Mouse (Mus musculus) brain, embryonic 18.5 days (tissue): Measurements from ENCODE around the gene Plekho2.

ENCODE experiments used
- DNase-seq: peaks from one replicate; pipeline ENCODE4 v3.0.0-alpha.2; 2012; ENCODE audit warnings: low read depth, low spot score

Plekho2 gene

DNA sequence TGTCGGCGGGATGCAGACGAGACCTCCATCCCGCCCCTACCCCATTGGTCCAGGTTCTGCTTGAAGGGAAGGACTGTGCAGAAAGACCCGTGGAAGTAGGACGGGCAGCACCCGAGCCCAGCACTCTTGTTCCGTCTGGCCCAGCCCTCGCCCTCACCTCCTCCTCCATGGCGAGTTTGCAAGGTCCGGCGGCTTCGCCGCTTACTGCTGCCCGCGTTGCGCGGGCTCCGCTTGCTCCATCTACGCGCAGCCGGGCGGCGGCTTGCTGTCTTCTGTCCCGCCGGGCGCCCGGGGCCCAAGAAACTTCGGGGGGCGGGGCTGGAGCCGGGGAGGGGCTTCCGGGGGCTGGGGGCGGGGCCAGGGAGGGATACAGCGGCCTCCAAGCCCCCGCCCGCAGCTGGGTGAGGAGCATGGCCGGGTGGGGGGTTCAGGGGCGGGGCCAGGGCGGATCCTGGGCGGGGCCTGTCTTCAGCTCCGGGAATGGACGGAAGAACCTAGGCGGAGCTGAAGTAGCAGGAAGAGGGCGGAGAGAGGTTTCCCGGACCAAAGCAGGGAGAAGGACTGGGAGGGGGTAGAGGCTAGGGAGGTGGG is at the start of gene Plekho2:
TSS of gene Plekho2 (minus strand) at position 260 of the 591 bp plus-strand sequence.
- peak; percentile 88 for DNase-seq

DNA sequence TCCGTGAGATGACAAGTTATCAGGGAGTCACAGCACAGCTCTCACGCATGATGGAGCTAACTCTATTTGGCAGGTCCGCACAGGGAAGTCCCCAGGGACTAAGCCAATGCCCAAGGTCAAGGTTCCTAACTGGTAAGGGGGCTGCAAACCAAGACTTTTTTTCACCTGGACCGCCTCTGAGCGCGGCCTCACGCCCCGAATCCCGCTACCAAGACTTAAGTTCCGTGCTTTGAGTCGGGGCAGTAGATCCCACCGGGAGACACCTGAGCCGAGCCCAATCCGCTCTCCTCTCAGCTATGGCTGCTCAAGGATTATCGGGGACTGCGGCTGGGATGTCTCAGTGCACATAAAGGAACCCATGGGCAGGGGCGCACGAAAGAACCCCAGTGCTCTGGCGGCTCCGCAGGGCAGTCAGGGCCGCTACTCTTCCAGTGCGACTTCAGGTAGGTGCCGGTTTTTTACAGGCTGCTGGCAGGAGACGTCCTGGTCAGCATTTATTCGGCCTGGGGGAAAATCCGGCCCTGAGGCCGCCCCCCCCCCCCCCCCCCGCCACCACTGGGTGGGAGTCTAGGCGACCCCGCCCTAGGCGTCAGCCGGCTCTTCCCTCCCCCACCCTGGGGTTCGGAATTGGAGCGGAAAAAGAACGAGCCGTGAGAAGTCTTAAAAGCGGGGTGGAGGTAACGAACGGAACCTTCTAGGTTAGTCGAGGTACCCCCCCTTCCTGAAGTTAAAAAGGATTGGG is 49.4 kb upstream of the Plekho2 start, which contains the start of gene Rbpms2:
TSS of gene Rbpms2 (plus strand) at position 624 of the 742 bp plus-strand sequence.
- no peak for DNase-seq

DNA sequence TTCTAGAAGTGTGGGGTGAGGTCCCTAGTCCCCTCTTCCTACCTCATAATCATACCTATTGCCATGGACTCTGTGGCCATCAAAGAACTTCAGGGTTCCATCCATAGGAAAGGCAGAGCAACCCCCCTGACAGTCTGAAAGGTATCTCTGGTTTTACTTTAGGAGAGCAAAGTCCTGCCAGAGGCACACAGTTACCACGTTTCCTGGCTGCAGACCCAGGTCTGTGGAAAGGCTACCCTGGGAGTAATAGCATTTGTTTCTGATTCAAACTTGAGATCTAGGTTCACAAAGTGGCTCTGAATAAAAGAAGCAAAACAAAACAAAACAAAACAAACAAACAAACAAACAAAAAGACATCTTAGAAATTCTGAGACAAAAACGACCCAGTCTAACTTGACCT is 44.4 kb upstream of the Plekho2 start:
- DNase-seq: no peak

DNA sequence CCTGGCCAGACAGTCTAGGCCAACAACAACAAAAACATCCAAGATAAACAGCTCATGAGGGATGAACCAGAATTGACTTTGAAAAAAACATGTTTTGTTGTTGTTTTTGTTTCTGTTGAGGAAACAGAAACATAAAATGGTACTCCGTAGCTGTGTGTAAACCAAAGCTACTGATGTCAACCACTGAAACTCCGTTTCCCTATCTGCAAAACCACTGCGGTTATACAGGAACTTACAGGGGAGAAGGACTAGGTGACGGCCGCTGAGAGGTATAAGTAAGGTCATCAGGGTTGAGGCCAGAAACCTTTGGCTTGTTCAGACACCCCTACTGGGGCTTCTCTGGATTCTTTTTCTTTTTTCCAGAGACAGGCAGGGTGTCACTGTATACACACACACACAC is 43.0 kb upstream of the Plekho2 start:
- no peak for DNase-seq

DNA sequence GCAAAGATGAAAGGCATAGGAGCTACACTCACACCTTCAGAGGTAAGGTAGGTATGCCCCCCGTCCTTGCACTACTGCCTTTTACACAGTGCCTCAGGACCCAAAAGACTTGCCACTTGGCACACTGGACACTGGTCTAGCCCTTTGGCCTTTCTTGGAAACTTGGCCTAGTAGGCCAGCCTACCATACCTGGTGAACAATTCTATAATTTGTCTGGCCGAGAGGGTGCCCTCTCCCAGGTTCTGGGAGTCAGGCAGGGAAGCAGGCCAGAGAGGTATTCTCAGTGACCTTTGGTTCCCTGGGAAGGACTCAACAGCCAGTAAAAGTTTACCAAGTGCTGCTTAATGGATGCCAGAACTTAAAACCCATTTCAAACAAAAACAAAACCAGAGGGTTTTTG is 41.8 kb upstream of the Plekho2 start:
- DNase-seq: no peak

DNA sequence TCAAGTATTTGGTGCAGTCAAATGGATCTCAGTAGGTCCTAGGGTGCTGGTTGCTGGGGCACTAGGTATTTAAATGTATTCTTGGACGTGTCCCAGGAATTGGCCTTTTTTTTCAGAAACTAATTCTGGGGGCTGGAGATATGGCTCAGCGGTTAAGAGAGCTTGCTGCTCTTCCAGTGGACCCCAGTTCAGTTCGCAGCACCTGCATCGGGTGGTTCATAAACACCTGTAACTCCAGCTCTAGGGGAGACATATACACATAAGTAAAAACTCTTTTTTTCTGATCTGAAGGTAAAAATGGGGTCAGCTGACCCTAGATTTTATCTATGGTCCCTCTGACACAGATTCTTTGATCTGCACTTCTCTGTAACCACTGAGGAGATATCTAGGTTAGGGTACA is 41.4 kb upstream of the Plekho2 start:
- DNase-seq: no peak

DNA sequence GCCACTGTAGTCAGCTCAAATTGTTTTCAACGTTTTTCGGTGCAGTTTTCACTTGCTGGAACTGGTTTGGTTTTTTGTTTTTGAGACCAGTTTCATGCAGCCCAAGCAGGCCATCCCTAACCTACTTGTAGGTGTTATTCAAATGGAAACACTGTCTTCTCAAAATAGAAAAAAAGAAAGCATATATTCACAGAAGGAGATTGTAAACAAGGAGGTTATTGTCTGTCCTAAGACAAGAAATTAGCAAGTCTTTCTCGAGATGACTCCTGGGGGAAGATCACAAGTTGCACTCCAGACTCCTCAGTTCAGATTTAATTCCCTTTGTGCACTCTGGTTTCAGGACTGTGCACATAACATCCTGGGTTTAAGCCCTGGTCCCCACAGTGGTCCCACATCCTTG is 39.5 kb upstream of the Plekho2 start:
- DNase-seq: no peak

DNA sequence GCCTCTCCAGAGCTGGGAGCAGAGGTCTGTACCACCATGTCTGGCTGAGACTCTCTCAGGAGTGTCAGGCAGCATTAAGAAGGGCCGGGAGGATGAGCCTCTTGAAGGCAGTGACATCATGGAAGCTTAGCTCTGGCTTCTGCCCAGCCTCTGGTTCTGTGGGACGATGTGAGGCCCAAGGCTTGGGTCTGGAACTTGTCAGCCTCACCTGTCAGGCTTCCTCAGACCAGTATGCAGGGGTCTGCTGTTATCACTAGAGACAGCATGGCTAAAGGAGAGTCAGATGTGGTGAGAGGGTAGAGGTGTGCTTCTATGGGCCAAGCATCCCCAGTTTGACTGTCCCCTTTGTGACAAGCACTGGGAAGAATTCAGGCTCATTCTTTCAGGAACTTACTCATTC is 33.3 kb upstream of the Plekho2 start:
- DNase-seq: no peak

DNA sequence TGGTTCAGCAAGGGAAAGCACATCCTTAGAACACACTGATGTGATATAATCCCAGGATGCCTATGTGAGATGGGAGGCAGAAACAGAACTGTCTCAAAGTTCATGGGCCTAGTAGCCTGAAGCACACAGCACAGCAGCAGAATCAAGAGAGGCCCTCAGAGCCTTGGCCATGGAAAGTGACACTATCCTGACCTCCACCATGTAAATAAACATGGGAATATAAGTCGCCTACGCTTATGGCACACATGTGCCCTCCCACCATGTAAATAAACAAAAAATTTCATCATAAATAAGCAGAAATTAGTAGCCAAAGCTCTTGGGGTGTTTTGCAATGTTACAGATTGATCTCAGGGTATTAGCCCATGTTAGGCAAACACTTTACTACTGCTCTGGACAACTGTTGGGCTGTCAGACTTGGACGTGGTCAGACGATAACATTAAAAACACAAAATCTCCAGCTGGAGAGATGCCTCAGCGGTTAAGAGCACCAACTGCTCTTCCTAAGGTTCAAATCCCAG is 32.2 kb upstream of the Plekho2 start:
- DNase-seq: no peak

DNA sequence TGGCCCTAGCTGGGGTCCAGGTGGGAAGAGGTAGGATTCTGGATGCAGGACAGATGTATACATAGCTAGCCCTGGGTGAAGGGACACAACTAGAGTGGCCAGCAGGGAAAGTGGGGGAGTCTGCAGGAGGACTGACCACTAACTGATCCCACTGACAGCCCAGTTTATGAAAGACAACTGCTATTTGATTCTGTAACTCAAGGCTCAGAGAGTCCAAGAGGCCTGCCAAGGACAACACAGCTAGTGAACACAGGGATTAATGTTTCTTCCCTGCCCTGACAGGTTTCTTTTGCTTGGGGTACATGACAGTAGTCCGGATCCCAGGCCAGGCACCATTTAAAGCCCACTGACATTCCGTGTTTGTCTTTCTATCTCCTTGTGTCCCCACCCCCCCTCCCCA is 27.3 kb upstream of the Plekho2 start:
- no peak for DNase-seq

DNA sequence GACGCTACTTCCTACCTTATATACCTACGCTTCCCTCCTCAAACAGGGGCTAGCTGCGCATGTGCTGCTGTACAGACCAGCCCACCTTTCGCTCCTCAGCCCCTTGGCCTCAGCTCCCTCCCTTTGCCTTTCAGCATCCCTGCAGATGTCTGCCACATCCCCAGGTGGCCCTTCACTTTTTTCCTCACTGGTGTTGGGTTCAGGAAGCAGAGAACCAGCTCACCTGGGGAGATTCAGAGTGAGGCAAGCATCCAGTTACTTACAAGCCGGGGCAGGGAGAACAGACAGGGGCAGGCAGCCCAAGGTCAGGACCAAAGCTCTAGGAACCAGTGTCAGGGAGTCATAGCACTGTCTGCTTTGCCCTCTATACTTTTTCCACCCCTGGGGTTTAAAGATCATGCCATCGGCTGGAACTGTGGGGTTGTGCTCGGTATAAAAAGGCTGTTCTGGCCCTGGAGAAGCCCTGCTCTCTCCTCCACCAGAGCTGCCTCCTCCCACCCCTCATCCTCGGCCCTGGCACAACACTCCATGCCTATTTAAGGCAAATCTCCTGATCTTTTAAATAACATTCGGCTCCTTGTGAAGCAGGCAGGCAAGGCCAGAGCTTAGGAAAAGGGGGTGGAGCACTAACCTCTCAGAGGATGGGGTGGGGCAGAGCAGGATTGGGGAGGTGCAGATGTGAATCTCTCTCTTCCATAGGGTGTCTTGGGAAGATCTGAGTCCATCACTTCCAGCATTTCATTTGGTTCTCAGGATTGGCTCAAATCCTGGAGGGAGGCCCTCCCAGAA is 26.7 kb upstream of the Plekho2 start:
- no peak for DNase-seq

DNA sequence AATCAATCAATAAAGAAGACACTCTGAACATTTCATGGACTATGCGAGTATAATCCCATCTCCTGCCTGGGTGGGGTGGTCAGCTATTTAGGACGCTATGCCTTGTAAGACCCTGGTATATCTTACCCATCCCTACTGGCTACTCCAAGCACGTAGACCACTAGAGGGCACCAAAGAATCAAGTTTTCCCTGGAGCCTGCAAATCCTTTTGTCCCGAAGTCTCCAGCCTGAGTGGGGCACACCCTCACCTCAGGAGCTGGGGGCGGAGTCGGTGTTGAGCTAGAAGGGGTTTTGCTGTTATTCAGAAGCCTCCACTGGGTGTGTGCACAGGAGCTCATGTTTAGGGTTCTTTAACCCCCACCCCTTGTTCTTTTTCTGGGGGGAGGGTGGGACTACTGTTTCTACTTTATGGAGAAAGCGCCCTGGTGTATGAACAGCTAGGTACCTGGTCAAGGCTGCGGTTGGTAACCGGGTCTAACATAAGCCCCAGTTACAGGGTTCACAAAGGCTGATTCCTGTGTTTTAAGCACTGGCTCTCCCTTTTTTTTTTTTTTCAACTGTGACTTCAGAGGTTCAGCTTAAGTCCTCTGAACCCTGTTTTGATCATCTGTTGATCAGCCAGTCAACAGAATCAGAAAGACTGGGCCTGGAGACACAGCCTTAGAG is 25.8 kb upstream of the Plekho2 start:
- DNase-seq: peak; percentile 78

DNA sequence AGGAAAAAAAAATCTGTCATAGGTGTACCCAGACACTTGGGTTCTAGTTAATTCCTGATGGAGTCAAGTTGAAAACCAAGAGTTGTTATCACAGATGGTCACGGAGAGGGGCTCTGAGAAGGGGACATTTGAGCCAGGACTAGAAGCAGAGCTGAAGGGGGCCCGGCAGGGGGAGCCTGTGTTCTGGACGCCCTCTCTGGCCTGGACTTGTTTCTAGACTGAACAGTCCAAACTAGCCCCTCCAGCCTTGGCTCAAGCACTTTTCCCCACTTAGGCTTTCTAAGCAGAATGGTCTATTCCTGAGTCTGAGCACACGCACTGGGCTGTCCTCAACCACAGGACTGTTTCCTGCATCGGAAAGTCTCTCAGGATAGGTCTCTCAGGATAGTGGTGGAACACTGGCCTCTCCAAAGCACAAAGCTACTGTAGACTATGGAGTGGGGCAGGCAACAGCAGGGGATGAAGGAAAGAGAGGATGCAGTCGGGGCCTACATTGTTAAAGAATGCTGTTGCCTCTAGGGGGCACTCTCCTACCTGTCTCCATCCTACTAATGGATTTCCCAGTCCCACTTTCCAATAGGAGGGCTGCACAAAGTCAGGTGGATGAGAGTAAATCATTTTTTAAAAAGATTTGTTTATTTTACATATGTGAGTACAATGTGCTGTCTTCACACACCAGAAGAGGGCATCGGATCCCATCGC is 23.7 kb upstream of the Plekho2 start:
- no peak for DNase-seq

DNA sequence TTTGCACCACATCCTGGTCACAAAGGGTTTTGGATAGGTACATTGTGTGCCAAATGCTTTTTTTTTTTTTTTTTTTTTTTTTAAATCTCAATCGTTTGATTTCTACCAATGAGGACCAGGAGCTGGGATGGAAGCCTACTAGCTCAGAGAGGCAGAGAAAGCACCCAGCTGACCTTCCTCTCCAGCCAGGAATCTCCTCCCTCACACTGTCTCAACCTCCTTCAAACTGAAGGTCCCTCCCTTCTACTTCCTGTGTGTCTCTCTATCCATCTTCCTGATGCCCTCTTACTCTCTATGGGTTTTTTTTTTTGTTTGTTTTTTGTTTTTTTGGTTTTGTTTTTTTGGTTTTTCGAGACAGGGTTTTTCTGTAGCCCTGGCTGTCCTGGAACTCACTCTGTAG is 21.1 kb upstream of the Plekho2 start:
- no peak for DNase-seq

DNA sequence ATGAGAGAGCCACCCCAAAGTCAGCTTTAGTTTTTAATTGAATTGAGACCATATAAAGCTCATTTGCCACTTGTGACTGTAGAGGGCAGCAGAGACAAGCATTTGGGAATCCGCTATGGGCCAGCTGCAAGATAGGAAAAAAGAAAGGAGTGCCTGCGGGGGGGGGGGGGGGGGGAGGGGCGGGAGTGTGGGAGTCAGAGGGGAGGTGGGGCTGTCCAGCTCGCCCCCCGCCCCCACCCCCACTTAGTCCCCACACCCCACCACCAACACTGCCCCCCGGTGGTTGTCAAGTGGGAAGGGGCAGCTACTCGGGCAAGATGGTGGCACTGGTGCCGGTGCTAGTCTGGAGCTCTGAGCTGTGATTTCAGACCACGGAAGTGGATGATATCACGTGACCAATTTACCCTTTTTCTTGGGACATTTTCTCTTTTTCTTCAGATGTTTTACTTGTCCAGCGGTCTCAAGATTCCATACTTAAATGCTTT is 19.0 kb upstream of the Plekho2 start:
- no peak for DNase-seq

DNA sequence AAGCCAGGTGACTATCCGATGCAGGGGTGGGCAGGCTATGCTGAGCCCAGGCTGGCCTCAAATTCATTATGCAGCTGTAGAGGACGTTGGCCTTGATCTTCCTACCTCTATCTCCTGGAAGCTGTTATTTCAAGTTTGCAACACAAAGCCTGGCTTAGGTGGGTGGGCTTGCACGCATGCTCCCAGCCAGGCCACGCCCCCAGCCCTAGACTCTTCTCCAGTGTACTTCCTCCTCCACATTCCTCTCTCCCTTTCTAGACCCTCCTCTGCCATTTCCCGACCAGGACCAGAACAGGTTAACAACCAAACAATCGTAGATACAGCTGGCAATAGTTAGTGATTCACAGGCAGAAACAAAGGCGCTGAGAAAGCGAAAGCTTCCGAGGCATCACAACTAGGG is 13.8 kb upstream of the Plekho2 start:
- DNase-seq: no peak

DNA sequence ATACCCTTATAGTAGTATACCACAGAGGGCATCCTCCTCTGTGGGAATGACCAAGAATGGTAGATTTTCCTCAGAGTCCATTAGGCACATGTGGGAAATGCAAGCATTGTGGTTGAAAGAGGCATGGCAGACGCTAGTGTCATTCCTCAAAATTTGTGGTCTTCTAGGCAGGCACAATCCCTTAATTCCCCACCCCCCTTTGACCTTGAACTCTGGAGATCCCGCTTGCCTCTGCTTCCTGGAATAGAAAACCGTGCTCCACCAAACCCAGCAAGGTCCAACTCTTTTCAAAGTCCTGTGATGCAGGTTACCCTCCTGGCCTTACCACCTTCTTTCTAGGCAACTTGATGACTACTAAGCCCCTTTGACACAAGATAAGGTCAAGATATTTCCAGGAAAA is 12.9 kb upstream of the Plekho2 start:
- no peak for DNase-seq

DNA sequence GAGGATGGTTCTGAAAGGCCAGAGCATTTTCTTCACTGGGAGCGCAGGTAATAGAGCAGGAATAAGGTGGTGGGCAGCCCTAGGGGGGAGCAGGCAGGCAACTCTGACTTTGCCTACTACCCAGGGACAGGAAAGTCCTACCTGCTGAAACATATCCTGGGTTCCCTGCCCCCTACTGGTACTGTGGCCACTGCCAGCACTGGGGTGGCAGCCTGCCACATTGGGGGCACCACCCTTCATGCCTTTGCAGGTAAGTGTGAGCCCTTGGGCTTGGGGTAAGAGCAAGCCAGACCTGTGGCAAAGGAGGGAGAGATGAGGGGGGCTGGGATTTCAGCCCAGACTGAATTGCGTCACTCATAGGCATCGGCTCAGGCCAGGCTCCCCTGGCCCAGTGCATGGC is 9.3 kb upstream of the Plekho2 start:
- DNase-seq: no peak

DNA sequence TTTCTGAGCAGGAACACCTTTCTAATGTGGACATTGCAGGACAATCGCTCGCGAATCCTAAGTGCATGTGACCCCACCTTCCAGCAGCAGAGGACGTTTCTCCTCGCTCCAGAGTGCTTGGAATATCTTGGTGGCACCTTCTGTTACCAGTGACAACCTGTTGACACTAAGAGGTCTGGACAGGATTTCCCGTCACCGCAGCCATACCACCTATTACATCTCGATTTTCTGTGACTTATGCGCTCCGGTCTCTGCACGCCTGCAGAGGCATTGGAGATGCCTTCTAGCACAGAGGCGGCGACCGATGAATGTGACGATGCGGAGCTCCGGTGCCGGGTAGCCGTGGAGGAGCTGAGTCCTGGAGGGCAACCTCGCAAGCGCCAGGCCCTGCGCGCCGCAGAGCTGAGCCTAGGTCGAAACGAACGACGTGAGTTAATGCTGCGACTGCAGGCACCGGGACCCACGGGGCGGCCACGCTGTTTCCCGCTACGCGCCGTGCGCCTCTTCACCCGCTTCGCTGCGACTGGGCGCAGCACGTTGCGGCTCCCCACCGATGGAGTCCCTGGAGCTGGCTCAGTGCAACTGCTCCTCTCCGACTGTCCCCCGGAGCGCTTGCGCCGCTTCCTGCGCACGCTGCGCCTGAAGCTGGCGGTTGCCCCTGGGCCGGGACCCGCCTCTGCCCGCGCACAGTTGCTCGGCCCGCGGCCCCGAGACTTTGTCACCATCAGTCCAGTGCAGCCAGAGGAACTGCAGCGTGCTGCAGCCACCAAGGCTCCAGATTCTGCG is 7.9 kb upstream of the Plekho2 start:
- DNase-seq: no peak

DNA sequence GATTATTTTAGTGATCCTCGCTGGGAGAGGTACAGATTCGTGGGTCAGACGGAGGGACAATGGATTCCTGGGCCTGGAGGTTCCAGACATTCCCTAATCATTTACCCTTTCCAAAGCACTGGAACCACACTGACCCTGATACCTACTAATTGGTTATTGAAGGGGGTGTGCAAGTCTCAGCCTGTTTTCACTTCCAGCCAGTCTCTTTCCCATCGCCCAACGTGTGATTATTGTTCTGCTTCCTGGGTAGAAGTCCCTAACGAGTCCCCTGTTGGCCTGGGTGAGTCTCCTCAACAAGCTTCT is 7.4 kb upstream of the Plekho2 start:
- no peak for DNase-seq
